Mouse (Mus musculus) heart, embryonic 10.5 days (tissue): ENCODE results near the gene Ier3. TPM values are rescaled to one million over a fixed set of nuclear protein-coding genes. Genes with fewer than 3 reads are reported as not detected.

Source experiments
- DNase-seq: peaks from one replicate; pipeline ENCODE4 v3.0.0-alpha.2; 2017; ENCODE audit warnings: low spot score
- H3K27ac ChIP-seq: fragments of 300-500 bp; sonication (generic); 2 replicates; pipeline ENCODE4 v1.5.1; 2016; ENCODE audit warnings: mild to moderate bottlenecking
- H3K27me3 ChIP-seq: fragments of 300-500 bp; sonication (generic); 2 replicates; pipeline ENCODE4 v1.6.1; 2016; ENCODE audit warnings: mild to moderate bottlenecking; ENCODE audit not compliant: poor library complexity, insufficient read depth, severe bottlenecking
- H3K36me3 ChIP-seq: fragments of 300-500 bp; sonication (generic); 2 replicates; pipeline ENCODE4 v1.6.1; 2016; ENCODE audit warnings: mild to moderate bottlenecking, moderate library complexity
- H3K4me1 ChIP-seq: fragments of 300-500 bp; sonication (generic); 2 replicates; pipeline ENCODE4 v1.6.1; 2016; ENCODE audit warnings: mild to moderate bottlenecking
- H3K4me3 ChIP-seq: fragments of 300-500 bp; sonication (generic); 2 replicates; pipeline ENCODE4 v1.5.1; 2016; ENCODE audit warnings: mild to moderate bottlenecking, moderate library complexity
- H3K9me3 ChIP-seq: fragments of 300-500 bp; sonication (generic); 2 replicates; pipeline ENCODE4 v1.6.1; 2016; ENCODE audit warnings: mild to moderate bottlenecking, moderate library complexity
- WGBS: fragments of 180-500 bp; shearing (Covaris S2); methylation state at CpG from one replicate; pipeline ENCODE4 v1.1.7; 2016; 5-methylcytosine and 5-hydroxymethylcytosine counted together
- polyA plus RNA-seq: library from polyadenylated mRNA; unstranded; fragments of >200 nt; fragmentation: Nextera tagmentation; extraction: Ambion mirVana; gene quantifications from 2 replicates; pipeline ENCODE4 v1.2.1, GENCODE M21; 2016

The Ier3 gene
- polyA plus RNA-seq, 1 experiment from 2014 or later, result 13.2 TPM

GRCm38 (mm10) chr17:35813653-35814052 lies 7.8 kb upstream of the Ier3 start:
- no peaks in the 10 kb centered on the region for H3K36me3 ChIP-seq
- H3K4me3 ChIP-seq, result no peak overlapping the region
- no peak for DNase-seq
- H3K9me3 ChIP-seq, result no peaks in the 10 kb centered on the region
- H3K27me3 ChIP-seq, result no peaks in the 10 kb centered on the region
- H3K27ac ChIP-seq, result peak overlapping the region; percentile 70
- H3K4me1 ChIP-seq, result peaks cover 50% of the 10 kb centered on the region
- 80% methylated on average over 7 of the region's 7 CpGs for WGBS

GRCm38 (mm10) chr17:35814678-35815077 lies 6.8 kb upstream of the Ier3 start:
- Histone ChIP-seq H3K27me3 (no peaks in the 10 kb centered on the region; the same call in 1 of the 2 replicates), H3K4me1 (peaks cover 50% of the 10 kb centered on the region)

GRCm38 (mm10) chr17:35815836-35816235 lies 5.6 kb upstream of the Ier3 start:
- Histone ChIP-seq H3K27ac (peak overlapping the region; percentile 63), H3K4me1 (peaks cover 46% of the 10 kb centered on the region), H3K4me3 (no peak overlapping the region), H3K27me3 (no peaks in the 10 kb centered on the region; the same call in 1 of the 2 replicates), H3K9me3 (no peaks in the 10 kb centered on the region), H3K36me3 (no peaks in the 10 kb centered on the region)
- 69% methylated on average over 7 of the region's 7 CpGs for WGBS
- no peak for DNase-seq

More at GRCm38 (mm10) chr17:35814678-35815077, 6.8 kb upstream of the Ier3 start:
- Histone ChIP-seq H3K9me3 (no peaks in the 10 kb centered on the region), H3K4me3 (no peak overlapping the region), H3K27ac (peak overlapping the region; percentile 63; the same call in 1 of the 2 replicates), H3K36me3 (no peaks in the 10 kb centered on the region)
- no peak for DNase-seq
- 64% methylated on average over 6 of the region's 6 CpGs for WGBS

- DNase-seq, result no peak
- 33% methylated on average over 14 of the region's 14 CpGs for WGBS
- Histone ChIP-seq H3K27ac (peak overlapping the region; percentile 63), H3K4me3 (no peak overlapping the region), H3K36me3 (no peaks in the 10 kb centered on the region), H3K4me1 (peaks cover 50% of the 10 kb centered on the region), H3K27me3 (no peaks in the 10 kb centered on the region; the same call in 1 of the 2 replicates), H3K9me3 (no peaks in the 10 kb centered on the region)
Measured at GRCm38 (mm10) chr17:35816686-35817085, 4.8 kb upstream of the Ier3 start.

GRCm38 (mm10) chr17:35817226-35817625 lies 4.3 kb upstream of the Ier3 start:
- Histone ChIP-seq H3K9me3 (no peaks in the 10 kb centered on the region), H3K27ac (peak overlapping the region; percentile 59), H3K4me1 (peaks cover 55% of the 10 kb centered on the region), H3K4me3 (no peak overlapping the region), H3K36me3 (no peaks in the 10 kb centered on the region), H3K27me3 (no peaks in the 10 kb centered on the region; the same call in 1 of the 2 replicates)
- 47% methylated on average over 10 of the region's 10 CpGs for WGBS
- DNase-seq, result no peak

GRCm38 (mm10) chr17:35820111-35820510 lies 1.4 kb upstream of the Ier3 start:
- H3K27ac ChIP-seq, result no peak overlapping the region
- no peaks in the 10 kb centered on the region for H3K9me3 ChIP-seq
- no peaks in the 10 kb centered on the region; the same call in 1 of the 2 replicates for H3K27me3 ChIP-seq
- peaks cover 48% of the 10 kb centered on the region for H3K4me1 ChIP-seq
- H3K4me3 ChIP-seq, result no peak overlapping the region
- H3K36me3 ChIP-seq, result peaks cover 7% of the 10 kb centered on the region; the same call in 1 of the 2 replicates
- WGBS, result 69% methylated on average over 5 of the region's 5 CpGs
- no peak for DNase-seq

GRCm38 (mm10) chr17:35822564-35822963 lies 1.1 kb downstream of the Ier3 start:
- H3K4me1 ChIP-seq, result peaks cover 27% of the 10 kb centered on the region
- peak overlapping the region; percentile 96 for H3K27ac ChIP-seq
- DNase-seq, result no peak
- H3K27me3 ChIP-seq, result no peaks in the 10 kb centered on the region; the same call in 1 of the 2 replicates
- peak overlapping the region; percentile 86 for H3K4me3 ChIP-seq
- H3K36me3 ChIP-seq, result peaks cover 31% of the 10 kb centered on the region
- WGBS, result 2% methylated on average over 11 of the region's 11 CpGs
- no peaks in the 10 kb centered on the region for H3K9me3 ChIP-seq

GRCm38 (mm10) chr17:35822964-35823937 lies 1.8 kb downstream of the Ier3 start, which contains the start of gene Flot1:
Flot1 (plus strand) TSS chr17:35823230.
- peak; percentile 97 for DNase-seq
- no peaks in the 10 kb centered on the region; the same call in 1 of the 2 replicates for H3K27me3 ChIP-seq
- peak within 1 kb of the TSS; percentile 96 for H3K27ac ChIP-seq
- WGBS, result under 1% methylated on average over 47 of the region's 47 CpGs
- H3K36me3 ChIP-seq, result peaks cover 38% of the 10 kb centered on the region
- peaks cover 27% of the 10 kb centered on the region for H3K4me1 ChIP-seq
- H3K4me3 ChIP-seq, result peak within 1 kb of the TSS; percentile 86
- no peaks in the 10 kb centered on the region for H3K9me3 ChIP-seq

GRCm38 (mm10) chr17:35824402-35824801 lies 2.9 kb downstream of the Ier3 start:
- 54% methylated on average over 7 of the region's 7 CpGs for WGBS
- Histone ChIP-seq H3K36me3 (peaks cover 44% of the 10 kb centered on the region), H3K4me1 (peaks cover 28% of the 10 kb centered on the region), H3K27me3 (no peaks in the 10 kb centered on the region; the same call in 1 of the 2 replicates), H3K27ac (0 out of 2 replicates have a peak overlapping the region, but pooled peaks have one; percentile 96), H3K4me3 (peak overlapping the region; percentile 86; the same call in 1 of the 2 replicates), H3K9me3 (no peaks in the 10 kb centered on the region)
- DNase-seq, result no peak

- DNase-seq, result no peak
- Histone ChIP-seq H3K36me3 (peaks cover 48% of the 10 kb centered on the region), H3K27me3 (no peaks in the 10 kb centered on the region), H3K9me3 (no peaks in the 10 kb centered on the region), H3K4me1 (peaks cover 35% of the 10 kb centered on the region), H3K4me3 (0 out of 2 replicates have a peak overlapping the region, but pooled peaks have one; percentile 86), H3K27ac (no peak overlapping the region)
- WGBS, result 90% methylated on average over 13 of the region's 13 CpGs
Measured at GRCm38 (mm10) chr17:35825109-35825850, 3.8 kb downstream of the Ier3 start.

GRCm38 (mm10) chr17:35829737-35830136 lies 8.3 kb downstream of the Ier3 start:
- peak; percentile 94 for DNase-seq
- Histone ChIP-seq H3K27me3 (no peaks in the 10 kb centered on the region), H3K27ac (peak overlapping the region; percentile 17), H3K9me3 (no peaks in the 10 kb centered on the region), H3K4me1 (peaks cover 14% of the 10 kb centered on the region), H3K36me3 (peaks cover 81% of the 10 kb centered on the region), H3K4me3 (peak overlapping the region; percentile 39)
- WGBS, result 2% methylated on average over 21 of the region's 21 CpGs

GRCm38 (mm10) chr17:35832400-35833238 lies 11.1 kb downstream of the Ier3 start:
- Histone ChIP-seq H3K9me3 (no peaks in the 10 kb centered on the region), H3K27ac (no peak overlapping the region), H3K27me3 (no peaks in the 10 kb centered on the region), H3K36me3 (peaks cover 75% of the 10 kb centered on the region), H3K4me3 (no peak overlapping the region), H3K4me1 (peaks cover 28% of the 10 kb centered on the region)
- DNase-seq, result no peak
- WGBS, result 74% methylated on average over 8 of the region's 8 CpGs
